Mouse (Mus musculus): Measurements from ENCODE around the gene Nfkbie.

DNA sequence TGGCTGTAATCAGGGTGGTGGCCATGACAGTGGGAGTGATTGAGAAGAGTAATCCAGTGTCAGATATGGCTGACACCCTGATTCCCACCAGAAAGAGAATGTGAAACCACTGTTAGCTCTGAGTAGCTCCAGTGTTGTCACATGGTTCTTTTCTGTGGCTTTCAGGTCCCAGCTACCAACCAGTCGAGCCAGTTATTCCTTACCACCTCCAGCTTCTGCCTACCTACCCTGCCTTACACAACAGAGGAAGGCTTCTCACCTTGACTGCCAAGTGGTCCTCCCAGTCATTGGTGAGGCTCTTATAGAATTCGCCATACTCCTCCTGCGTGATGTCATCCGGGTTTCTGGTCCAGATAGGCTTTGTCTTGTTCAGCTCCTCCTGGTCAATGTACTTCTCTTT is 14.5 kb downstream of the Nfkbie start:
- TF ChIP-seq CTCF (IDR thresholded peaks at IDR 0.05; ENCODE audit: extremely low read depth, insufficient read depth, insufficient read length, insufficient replicate concordance) (no peak), POLR2A (IDR thresholded peaks at IDR 0.05; ENCODE audit: low read depth, low read length) (no peak)

Measured in spleen, adult 2 months (tissue).